ENCODE assay signal across 39 mouse cellular contexts in genomic region chr9:54530836-54531235, GRCm38 (mm10). TPM values are rescaled to one million over a fixed set of nuclear protein-coding genes. Genes with fewer than 3 reads are reported as not detected.
"Had no signal": no experiment of that assay in that cellular context is flagged by ENCODE, and none has a peak within 500 bp of the region (broad histone marks: within the 10 kb centered on the region; RNA-seq: fewer than 3 reads in every experiment).

No protein-coding gene starts in this region.

- H3K36me3 ChIP-seq: heart, embryonic 13.5 days; heart, embryonic 15.5 days; hindbrain, embryonic 10.5 days; hindbrain, embryonic 12.5 days; kidney, embryonic 15.5 days; limb, embryonic 13.5 days; limb, embryonic 15.5 days; liver, embryonic 12.5 days had no signal

- H3K27me3 ChIP-seq: heart, embryonic 15.5 days; kidney, embryonic 15.5 days; limb, embryonic 13.5 days; limb, embryonic 15.5 days had no signal

- H3K4me1 ChIP-seq: heart, embryonic 15.5 days; hindbrain, embryonic 10.5 days; kidney, embryonic 15.5 days; liver, embryonic 12.5 days had no signal

- H3K27ac ChIP-seq: gastrocnemius, adult 2 months; heart, adult 2 months; heart, embryonic 13.5 days; heart, embryonic 15.5 days; hindbrain, embryonic 10.5 days; hindbrain, embryonic 12.5 days; hindbrain, embryonic 14.5 days; hindbrain, postnatal 0 days; kidney, embryonic 15.5 days; kidney, postnatal 0 days; limb, embryonic 13.5 days; limb, embryonic 15.5 days; liver, embryonic 12.5 days; liver, embryonic 14.5 days had no signal

- ATAC-seq: hindbrain, postnatal 0 days; intestine, embryonic 16.5 days; liver, embryonic 12.5 days had no signal

- H3K9ac ChIP-seq: heart, embryonic 13.5 days; heart, embryonic 15.5 days; hindbrain, embryonic 12.5 days; hindbrain, embryonic 14.5 days; kidney, embryonic 15.5 days; limb, embryonic 13.5 days; limb, embryonic 15.5 days; liver, embryonic 12.5 days; liver, embryonic 14.5 days had no signal

- DNase-seq: gastrocnemius, adult 2 months; gastrocnemius, postnatal 10 days; gastrocnemius, postnatal 25 days; heart, adult 2 months; heart, postnatal 4 days; kidney, adult 11 months; kidney, adult 2 months; kidney, adult 9 months; kidney, postnatal 14 days; kidney, postnatal 36 days; layer of hippocampus, adult 9-11 months; layer of hippocampus, postnatal 36 days; left cerebral cortex, postnatal 4 days had no signal

- H3K4me3 ChIP-seq: gastrocnemius, adult 2 months; heart, adult 2 months; heart, embryonic 13.5 days; heart, embryonic 15.5 days; hindbrain, embryonic 10.5 days; hindbrain, embryonic 12.5 days; kidney, embryonic 15.5 days; limb, embryonic 13.5 days; limb, embryonic 15.5 days; liver, embryonic 12.5 days had no signal

- H3K9me3 ChIP-seq: heart, embryonic 13.5 days; heart, embryonic 15.5 days; hindbrain, embryonic 10.5 days; hindbrain, embryonic 12.5 days; kidney, embryonic 15.5 days; limb, embryonic 13.5 days; limb, embryonic 15.5 days; liver, embryonic 12.5 days had no signal

- H3K4me2 ChIP-seq: heart, embryonic 11.5 days; heart, embryonic 13.5 days; heart, embryonic 15.5 days; hindbrain, embryonic 12.5 days; hindbrain, embryonic 14.5 days; kidney, embryonic 15.5 days; limb, embryonic 13.5 days; limb, embryonic 15.5 days; liver, embryonic 12.5 days had no signal

RNA-seq across cellular contexts. Expression of gene Sh2d7, which starts 7.9 kb away (rescaled TPM):
- total RNA-seq: gastrocnemius, adult 2 months; gastrocnemius, postnatal 10 days; gastrocnemius, postnatal 25 days; gastrocnemius, postnatal 4 days; granulocyte monocyte progenitor cell, adult 5-6 weeks; heart, adult 2 months; heart, postnatal 25 days; heart, postnatal 4 days; hindbrain, postnatal 0 days; layer of hippocampus, adult 8-10 months; left cerebral cortex, adult 18-20 months; left cerebral cortex, postnatal 10 days; left cerebral cortex, postnatal 25 days; left cerebral cortex, postnatal 4 days; liver, adult 2 months had no signal
- polyA plus RNA-seq: heart, embryonic 11.5 days; heart, embryonic 13.5 days; heart, embryonic 15.5 days; heart, postnatal 0 days; hindbrain, embryonic 10.5 days; hindbrain, embryonic 12.5 days; hindbrain, embryonic 14.5 days; intestine, embryonic 14.5 days; intestine, embryonic 16.5 days; kidney, adult 2 months; kidney, embryonic 15.5 days; kidney, postnatal 0 days; limb, embryonic 11.5 days; limb, embryonic 13.5 days; limb, embryonic 15.5 days; liver, adult 2 months; liver, embryonic 12.5 days; liver, embryonic 14.5 days; liver, embryonic 16.5 days had no signal
